Mouse (Mus musculus) ES-E14 (cell line): Measurements from ENCODE around the gene Umodl1. TPM values are rescaled to one million over a fixed set of nuclear protein-coding genes. Genes with fewer than 3 reads are reported as not detected.

Source experiments
- DNase-seq: peaks from one replicate; pipeline ENCODE4 v3.0.0-alpha.2; 2013; ENCODE audit warnings: low read depth, low spot score
- H3K27ac ChIP-seq: 2 replicates; pipeline ENCODE4 v1.5.1; 2012; ENCODE audit warnings: low read depth, mild to moderate bottlenecking, low read length, moderate library complexity, mixed read lengths; ENCODE audit not compliant: poor library complexity, insufficient read depth, severe bottlenecking
- H3K36me3 ChIP-seq: 2 replicates; pipeline ENCODE4 v1.6.1; 2012; ENCODE audit warnings: mild to moderate bottlenecking, low read length, moderate library complexity, mixed read lengths; ENCODE audit not compliant: control insufficient read depth, poor library complexity, insufficient read depth, severe bottlenecking
- H3K4me1 ChIP-seq, 2 experiments: fragments of 150-350 bp in 1 of 2; sonication (generic) in 1 of 2; 2 replicates each; pipeline ENCODE4 v1.6.1; 2012; ENCODE audit warnings: low read length in 2 of 2, mild to moderate bottlenecking in 1 of 2, mixed read lengths in 1 of 2; ENCODE audit not compliant: control insufficient read depth in 2 of 2, insufficient read depth in 2 of 2, poor library complexity in 1 of 2
- H3K4me3 ChIP-seq, 2 experiments: fragments of 150-350 bp in 1 of 2; sonication (generic) in 1 of 2; 2 replicates each; pipeline ENCODE4 v1.5.1; 2012; ENCODE audit warnings: low read length in 2 of 2, low read depth in 1 of 2, mild to moderate bottlenecking in 1 of 2, mixed read lengths in 1 of 2; ENCODE audit not compliant: insufficient read depth in 1 of 2, poor library complexity in 1 of 2, severe bottlenecking in 1 of 2
- H3K9ac ChIP-seq: 2 replicates; pipeline ENCODE4 v1.6.1; 2012; ENCODE audit warnings: low read depth, mild to moderate bottlenecking, low read length, mixed read lengths; ENCODE audit not compliant: poor library complexity, insufficient read depth, severe bottlenecking
- H3K9me3 ChIP-seq: fragments of 150-350 bp; sonication (generic); 2 replicates; pipeline ENCODE4 v1.6.1; 2012; ENCODE audit warnings: low read depth, mild to moderate bottlenecking, low read length; ENCODE audit not compliant: control insufficient read depth, insufficient read depth
- CHD2 ChIP-seq: IDR thresholded peaks from 2 replicates; pipeline ENCODE4 v1.6.1; 2014; ENCODE audit warnings: mild to moderate bottlenecking, low read depth, low read length, inconsistent platforms
- HCFC1 ChIP-seq: IDR thresholded peaks from 2 replicates; pipeline ENCODE4 v1.6.1; 2012; ENCODE audit warnings: low read length, inconsistent platforms, borderline replicate concordance; ENCODE audit not compliant: insufficient read depth
- MAFK ChIP-seq: IDR thresholded peaks from 2 replicates; pipeline ENCODE4 v1.6.1; 2014; ENCODE audit warnings: mild to moderate bottlenecking, low read depth, low read length, inconsistent platforms; ENCODE audit not compliant: insufficient read depth
- ZC3H11A ChIP-seq: IDR thresholded peaks from 2 replicates; pipeline ENCODE4 v1.6.1; 2012; ENCODE audit warnings: low read depth, mild to moderate bottlenecking, inconsistent platforms, low read length, borderline replicate concordance
- ZNF384 ChIP-seq: IDR thresholded peaks from 2 replicates; pipeline ENCODE4 v1.6.1; 2012; ENCODE audit warnings: low read depth, low read length, inconsistent platforms
- in situ Hi-C, 2 experiments: fragments of 600-800 bp; cut with MboI; formaldehyde crosslinking; loops; one replicate each; pipeline ENCODE4 v1.15.1; 2025; ENCODE audit warnings: low sequenced_read_pairs in 2 of 2, inconsistent platforms in 1 of 2; ENCODE audit not compliant: unreplicated experiment in 2 of 2
- total RNA-seq: library from RNA; depleted of rRNA; stranded (reverse); fragments of 300-350 nt; gene quantifications from 2 replicates; pipeline ENCODE4 v1.2.3, GENCODE M21; 2012

Gene Umodl1
- total RNA-seq, 1 experiment = not detected

- Histone ChIP-seq H3K9me3 (no peaks in the 10 kb centered on the region), H3K4me1 (peaks cover 0 to 7% of the 10 kb centered on the region in 2 experiments; a peak in 2 of 4 replicates), H3K36me3 (no peaks in the 10 kb centered on the region), H3K9ac (no peak overlapping the region), H3K27ac (no peak overlapping the region), H3K4me3 (no peak overlapping the region)
- TF ChIP-seq HCFC1 (no peak), ZC3H11A (no peak), CHD2 (no peak), MAFK (no peak), ZNF384 (no peak)
- in situ Hi-C loops = loop anchor here in 1 of 2 experiments (10.0 kb wide), 1 partner anchor 94 kb away; no protein-coding TSS in a partner anchor
- DNase-seq = no peak
Measured at GRCm38 (mm10) chr17:31021276-31021675, 66.8 kb downstream of the Umodl1 start.

- H3K27ac ChIP-seq = no peak overlapping the region
- TF ChIP-seq ZNF384 (no peak), MAFK (no peak), ZC3H11A (no peak)
- no peaks in the 10 kb centered on the region for H3K36me3 ChIP-seq
- H3K4me1 ChIP-seq = peaks cover 0 to 8% of the 10 kb centered on the region in 2 experiments; a peak in 2 of 4 replicates
- DNase-seq = no peak
- H3K4me3 ChIP-seq = no peak overlapping the region
- no peaks in the 10 kb centered on the region for H3K9me3 ChIP-seq
- in situ Hi-C loops = loop anchor here in 1 of 2 experiments (10.0 kb wide), 1 partner anchor 91 kb away; no protein-coding TSS in a partner anchor
- no peak overlapping the region for H3K9ac ChIP-seq
Measured at GRCm38 (mm10) chr17:31024125-31024781, 69.8 kb downstream of the Umodl1 start.

- H3K9ac ChIP-seq = no peak overlapping the region
- TF ChIP-seq MAFK (no peak), ZNF384 (no peak), HCFC1 (no peak), ZC3H11A (no peak), CHD2 (no peak)
- in situ Hi-C loops = loop anchor here in 1 of 2 experiments (10.0 kb wide), 1 partner anchor 90 kb away; no protein-coding TSS in a partner anchor
Measured at GRCm38 (mm10) chr17:31024782-31025125, 70.3 kb downstream of the Umodl1 start.

GRCm38 (mm10) chr17:31026986-31027385, 72.5 kb downstream of the Umodl1 start:
- DNase-seq = peak; percentile 38
- Histone ChIP-seq H3K9ac (peak overlapping the region; percentile 11; the same call in 1 of the 2 replicates), H3K4me3 (no peak overlapping the region), H3K27ac (no peak overlapping the region), H3K36me3 (no peaks in the 10 kb centered on the region), H3K4me1 (peaks cover 0 to 2% of the 10 kb centered on the region in 2 experiments; a peak in 1 of 4 replicates), H3K9me3 (no peaks in the 10 kb centered on the region)
- TF ChIP-seq ZC3H11A (no peak), MAFK (no peak), CHD2 (no peak), ZNF384 (no peak), HCFC1 (no peak)
- in situ Hi-C loops = loop anchor here in 1 of 2 experiments (10.0 kb wide), 1 partner anchor 88 kb away; no protein-coding TSS in a partner anchor

More at GRCm38 (mm10) chr17:31024782-31025125, 70.3 kb downstream of the Umodl1 start:
- Histone ChIP-seq H3K36me3 (no peaks in the 10 kb centered on the region), H3K4me1 (peaks cover 0 to 8% of the 10 kb centered on the region in 2 experiments; a peak in 2 of 4 replicates), H3K4me3 (no peak overlapping the region), H3K27ac (no peak overlapping the region), H3K9me3 (no peaks in the 10 kb centered on the region)
- DNase-seq = no peak
